Mouse (Mus musculus): ENCODE data around the gene Ccdc124.

- TF ChIP-seq CTCF (IDR thresholded peaks at IDR 0.05; ENCODE audit: low read depth, low read length) (peak; percentile 82), POLR2A (IDR thresholded peaks at IDR 0.05; ENCODE audit: extremely low read depth, insufficient read depth, low read length) (no peak)
Measured at GRCm38 (mm10) chr8:70893656-70894384, 20.1 kb upstream of the Ccdc124 start.

All from liver, adult 2 months (tissue).